Mouse (Mus musculus): ENCODE results near the gene Hibadh. TPM values are rescaled to one million over a fixed set of nuclear protein-coding genes. Genes with fewer than 3 reads are reported as not detected.

The Hibadh gene
- total RNA-seq, 2 experiments from 2014 or later, result 40.1 to 40.6 TPM

GRCm38 (mm10) chr6:52577270-52577669 lies 62.9 kb downstream of the Hibadh start:
- DNase-seq (ENCODE audit: low spot score in 2 of 2), result peak in 1 of 2 experiments; percentile 76

- DNase-seq (ENCODE audit: low spot score in 2 of 2), result no peak
These were observed 71.5 kb downstream of the Hibadh start for GRCm38 (mm10) chr6:52568706-52569105.

- peak in 1 of 2 experiments; percentile 34 for DNase-seq (ENCODE audit: low spot score in 2 of 2)
These were observed 72.6 kb downstream of the Hibadh start for GRCm38 (mm10) chr6:52567327-52568299.

GRCm38 (mm10) chr6:52565210-52565609 lies 75.0 kb downstream of the Hibadh start:
- no peak for DNase-seq (ENCODE audit: low spot score in 2 of 2)

GRCm38 (mm10) chr6:52562994-52563393 lies 77.2 kb downstream of the Hibadh start:
- no peak for DNase-seq (ENCODE audit: low spot score in 2 of 2)

- no peak for DNase-seq (ENCODE audit: low spot score in 2 of 2)
These were observed 81.1 kb downstream of the Hibadh start for GRCm38 (mm10) chr6:52559041-52559440.

GRCm38 (mm10) chr6:52544376-52544775 lies 95.8 kb downstream of the Hibadh start:
- no peak for DNase-seq (ENCODE audit: low spot score in 2 of 2)

- no peak for DNase-seq (ENCODE audit: low spot score in 2 of 2)
These were observed 97.7 kb downstream of the Hibadh start for GRCm38 (mm10) chr6:52542464-52542863.

- DNase-seq (ENCODE audit: low spot score in 2 of 2), result no peak
These were observed 100.3 kb downstream of the Hibadh start for GRCm38 (mm10) chr6:52539911-52540310.

GRCm38 (mm10) chr6:52535072-52535704 lies 105.0 kb downstream of the Hibadh start:
- DNase-seq (ENCODE audit: low spot score in 2 of 2), result peak in 1 of 2 experiments; percentile 49

GRCm38 (mm10) chr6:52532144-52532492 lies 108.1 kb downstream of the Hibadh start:
- no peak for DNase-seq (ENCODE audit: low spot score in 2 of 2)

GRCm38 (mm10) chr6:52531366-52532143 lies 108.6 kb downstream of the Hibadh start:
- no peak for DNase-seq (ENCODE audit: low spot score in 2 of 2)

GRCm38 (mm10) chr6:52530861-52531260 lies 109.3 kb downstream of the Hibadh start:
- DNase-seq (ENCODE audit: low spot score in 2 of 2), result no peak

GRCm38 (mm10) chr6:52524226-52524625 lies 116.0 kb downstream of the Hibadh start:
- no peak for DNase-seq (ENCODE audit: low spot score in 2 of 2)

- no peak for DNase-seq (ENCODE audit: low spot score in 2 of 2)
These were observed 121.5 kb downstream of the Hibadh start for GRCm38 (mm10) chr6:52518704-52519103.

- no peak for DNase-seq (ENCODE audit: low spot score in 2 of 2)
These were observed 122.9 kb downstream of the Hibadh start for GRCm38 (mm10) chr6:52517272-52517671.

- DNase-seq (ENCODE audit: low spot score in 2 of 2), result no peak
These were observed 126.2 kb downstream of the Hibadh start for GRCm38 (mm10) chr6:52513876-52514405.

- no peak for DNase-seq (ENCODE audit: low spot score in 2 of 2)
These were observed 131.4 kb downstream of the Hibadh start for GRCm38 (mm10) chr6:52508789-52509188.

- DNase-seq (ENCODE audit: low spot score in 2 of 2), result no peak
These were observed 132.2 kb downstream of the Hibadh start for GRCm38 (mm10) chr6:52507946-52508345.

GRCm38 (mm10) chr6:52507171-52507570 lies 133.0 kb downstream of the Hibadh start:
- DNase-seq (ENCODE audit: low spot score in 2 of 2), result peak in 1 of 2 experiments; percentile 29
